Comparison of ENCODE assay signal across 8 mouse cellular contexts in genomic region chr17:56727659-56728058, GRCm38 (mm10). TPM values are rescaled to one million over a fixed set of nuclear protein-coding genes. Genes with fewer than 3 reads are reported as not detected.
DNase-seq lines count a peak whose midpoint lies in the region; ATAC-seq lines count a peak whose summit lies in the region.

No protein-coding gene starts in this region.

- no peaks in the 10 kb centered on the region for H3K9me3 ChIP-seq in heart, embryonic 13.5 days
- H3K9me3 ChIP-seq in limb, embryonic 10.5 days (replicated peaks), result no peaks in the 10 kb centered on the region
- no peaks in the 10 kb centered on the region; the same call in 1 of the 2 replicates for H3K9me3 ChIP-seq in forebrain, embryonic 16.5 days (ENCODE audit: control insufficient read depth, low read length)

- intact Hi-C loops in left cerebral cortex, postnatal 10 days (cut with DNase I), result no loop called here

- no peak for ATAC-seq in heart, embryonic 13.5 days (ENCODE audit: extremely low read depth, insufficient number of reproducible peaks, low FRiP score, low TSS enrichment)
- ATAC-seq in forebrain, embryonic 16.5 days, result no peak

- peak overlapping the region; percentile 78 for H3K27ac ChIP-seq in heart, embryonic 13.5 days (replicated peaks)
- H3K27ac ChIP-seq in limb, embryonic 10.5 days, result peak overlapping the region; percentile 56
- no peak overlapping the region for H3K27ac ChIP-seq in forebrain, embryonic 16.5 days (ENCODE audit: low read length)

- H3K4me2 ChIP-seq in heart, embryonic 13.5 days, result peak overlapping the region; percentile 54
- no peak overlapping the region for H3K4me2 ChIP-seq in forebrain, embryonic 16.5 days (ENCODE audit: low read length)

- peak overlapping the region; percentile 12; the same call in 1 of the 2 replicates for H3K4me3 ChIP-seq in heart, embryonic 13.5 days
- H3K4me3 ChIP-seq in limb, embryonic 10.5 days, result peak overlapping the region; percentile 4; the same call in 1 of the 2 replicates
- no peak overlapping the region for H3K4me3 ChIP-seq in forebrain, embryonic 16.5 days (replicated peaks; ENCODE audit: low read length)

- H3K27me3 ChIP-seq in heart, embryonic 13.5 days (replicated peaks), result peaks cover 19% of the 10 kb centered on the region
- peaks cover 12% of the 10 kb centered on the region for H3K27me3 ChIP-seq in limb, embryonic 10.5 days (ENCODE audit: low read depth, poor library complexity, severe bottlenecking)
- no peaks in the 10 kb centered on the region for H3K27me3 ChIP-seq in forebrain, embryonic 16.5 days (replicated peaks; ENCODE audit: control insufficient read depth, insufficient read depth, low read length)

- WGBS in heart, embryonic 13.5 days, result 6% methylated on average over 12 of the region's 12 CpGs
- WGBS in limb, embryonic 10.5 days, result 6% methylated on average over 12 of the region's 12 CpGs
- 11% methylated on average over 12 of the region's 12 CpGs for WGBS in forebrain, embryonic 16.5 days

- peak overlapping the region; percentile 70 for H3K9ac ChIP-seq in heart, embryonic 13.5 days
- H3K9ac ChIP-seq in forebrain, embryonic 16.5 days (replicated peaks; ENCODE audit: low read depth, low read length), result no peak overlapping the region

- DNase-seq in heart, adult 8-10 months (ENCODE audit: low spot score), result no peak
- DNase-seq in thymus, postnatal 4 days, result peak; percentile 49
- DNase-seq in thymus, adult 18-20 months, result no peak
- DNase-seq in limb, embryonic 10.5 days (ENCODE audit: low spot score), result peak; percentile 59
- no peak for DNase-seq in left cerebral cortex, postnatal 10 days (ENCODE audit: extremely low spot score in 1 of 2, low spot score in 2 of 2)
- no peak for DNase-seq in ovary, postnatal 36 days (ENCODE audit: low spot score)

- peaks cover 45% of the 10 kb centered on the region for H3K4me1 ChIP-seq in heart, embryonic 13.5 days
- H3K4me1 ChIP-seq in limb, embryonic 10.5 days, result peaks cover 39% of the 10 kb centered on the region
- peaks cover 5% of the 10 kb centered on the region; the same call in 1 of the 2 replicates for H3K4me1 ChIP-seq in forebrain, embryonic 16.5 days (replicated peaks; ENCODE audit: control insufficient read depth, insufficient read depth, low read length)

- peaks cover 28% of the 10 kb centered on the region for H3K36me3 ChIP-seq in heart, embryonic 13.5 days
- H3K36me3 ChIP-seq in limb, embryonic 10.5 days, result peaks cover 30% of the 10 kb centered on the region
- 0 out of 2 replicates have a peak, but pooled peaks cover 2% of the 10 kb centered on the region for H3K36me3 ChIP-seq in forebrain, embryonic 16.5 days (ENCODE audit: control insufficient read depth, insufficient read depth)

RNA-seq across cellular contexts. Expression of gene Vmac, which starts 9.8 kb away (rescaled TPM):
- polyA plus RNA-seq in heart, embryonic 13.5 days (2015; fragmentation: Nextera tagmentation; extraction: Ambion mirVana), result 12.7 and 13.3 TPM in 2 replicates
- total RNA-seq in heart, adult 8-10 months (2022), result 1 to 10 TPM; 3.2 to 7.1 (median 6.0) TPM
- 12.8 and 15.5 TPM in 2 replicates for polyA plus RNA-seq in limb, embryonic 10.5 days (2016; fragmentation: Nextera tagmentation; extraction: Ambion mirVana)
- 1 to 10 TPM; 8.8 TPM for total RNA-seq in left cerebral cortex, postnatal 10 days (2021)
- 20.6 and 21.8 TPM in 2 replicates for polyA plus RNA-seq in forebrain, embryonic 16.5 days (2015; fragmentation: Nextera tagmentation; extraction: Ambion mirVana)

RNA-seq across cellular contexts. Expression of gene Ndufa11, which starts 10.1 kb away (rescaled TPM):
- 783 and 886 TPM in 2 replicates for polyA plus RNA-seq in heart, embryonic 13.5 days (2015; fragmentation: Nextera tagmentation; extraction: Ambion mirVana)
- total RNA-seq in heart, adult 8-10 months (2022), result 100 to 1,000 TPM; 804 to 980 (median 857) TPM
- 425 and 437 TPM in 2 replicates for polyA plus RNA-seq in limb, embryonic 10.5 days (2016; fragmentation: Nextera tagmentation; extraction: Ambion mirVana)
- total RNA-seq in left cerebral cortex, postnatal 10 days (2021), result 100 to 1,000 TPM; 205 to 222 TPM
- 377 and 426 TPM in 2 replicates for polyA plus RNA-seq in forebrain, embryonic 16.5 days (2015; fragmentation: Nextera tagmentation; extraction: Ambion mirVana)

RNA-seq across cellular contexts. Expression of gene Nrtn, which starts 29.7 kb away (rescaled TPM):
- polyA plus RNA-seq in heart, embryonic 13.5 days (2015; fragmentation: Nextera tagmentation; extraction: Ambion mirVana), result 7.9 and 8.6 TPM in 2 replicates
- 10 to 100 TPM; 22.4 to 26.7 (median 24.6) TPM for total RNA-seq in heart, adult 8-10 months (2022)
- polyA plus RNA-seq in limb, embryonic 10.5 days (2016; fragmentation: Nextera tagmentation; extraction: Ambion mirVana), result 10.8 and 12.7 TPM in 2 replicates
- total RNA-seq in left cerebral cortex, postnatal 10 days (2021), result 1 to 10 TPM; 1.8 to 2.4 TPM
- polyA plus RNA-seq in forebrain, embryonic 16.5 days (2015; fragmentation: Nextera tagmentation; extraction: Ambion mirVana), result 0.73 and 0.84 TPM in 2 replicates

RNA-seq across cellular contexts. Expression of gene Dus3l, which starts 36.9 kb away (rescaled TPM):
- 31.9 and 33.2 TPM in 2 replicates for polyA plus RNA-seq in heart, embryonic 13.5 days (2015; fragmentation: Nextera tagmentation; extraction: Ambion mirVana)
- 10 to 100 TPM; 15.6 to 18.5 (median 16.6) TPM for total RNA-seq in heart, adult 8-10 months (2022)
- polyA plus RNA-seq in limb, embryonic 10.5 days (2016; fragmentation: Nextera tagmentation; extraction: Ambion mirVana), result 46.0 and 50.3 TPM in 2 replicates
- total RNA-seq in left cerebral cortex, postnatal 10 days (2021), result 10 to 100 TPM; 75.4 to 76.4 TPM
- 73.5 and 90.4 TPM in 2 replicates for polyA plus RNA-seq in forebrain, embryonic 16.5 days (2015; fragmentation: Nextera tagmentation; extraction: Ambion mirVana)

RNA-seq across cellular contexts. Expression of gene Prr22, which starts 42.4 kb away (rescaled TPM):
- polyA plus RNA-seq in heart, embryonic 13.5 days (2015; fragmentation: Nextera tagmentation; extraction: Ambion mirVana), result 0.78 and 1.0 TPM in 2 replicates
- total RNA-seq in heart, adult 8-10 months (2022), result under 1 TPM; 0.31 to 0.60 (median 0.43) TPM
- polyA plus RNA-seq in limb, embryonic 10.5 days (2016; fragmentation: Nextera tagmentation; extraction: Ambion mirVana), result 1.5 and 2.2 TPM in 2 replicates
- total RNA-seq in left cerebral cortex, postnatal 10 days (2021), result 1 to 10 TPM in 1 of 2 experiments, under 1 TPM in 1; 0.49 to 1.4 TPM
- 0.96 and 1.0 TPM in 2 replicates for polyA plus RNA-seq in forebrain, embryonic 16.5 days (2015; fragmentation: Nextera tagmentation; extraction: Ambion mirVana)

Comparison
In these comparisons a context has a peak if more than half of its experiments do, and no peak if none do; other contexts are left out.
1. DNase-seq: peak in thymus, postnatal 4 days (single experiment) and limb, embryonic 10.5 days (single experiment); none in heart, adult 8-10 months (single experiment), thymus, adult 18-20 months (0 of 2), left cerebral cortex, postnatal 10 days (0 of 2) and ovary, postnatal 36 days (single experiment).